Comparison of ENCODE assay signal across 10 mouse cellular contexts in genomic region chr8:10922209-10923030, GRCm38 (mm10).
DNase-seq lines count a peak whose midpoint lies in the region; ATAC-seq and TF ChIP-seq lines count a peak whose summit lies in the region.
"Had no signal": no experiment of that assay in that cellular context is flagged by ENCODE, and none has a peak within 500 bp of the region (broad histone marks: within the 10 kb centered on the region; RNA-seq: fewer than 3 reads in every experiment).

No protein-coding gene starts in this region.

- peak; percentile 10; the same call in 1 of the 2 replicates for ATAC-seq in heart, embryonic 14.5 days (ENCODE audit: insufficient number of reproducible peaks, insufficient read depth, low FRiP score, low read depth)
- peak; percentile 23 for ATAC-seq in forebrain, embryonic 11.5 days (replicated peaks; ENCODE audit: low FRiP score)
- ATAC-seq in limb, embryonic 11.5 days (ENCODE audit: insufficient number of reproducible peaks, low FRiP score, low TSS enrichment, low read depth), result no peak
- ATAC-seq in megakaryocyte-erythroid progenitor cell, adult 5-6 weeks (replicated peaks; ENCODE audit: low FRiP score, low TSS enrichment, poor library complexity, severe bottlenecking), result no peak

- peaks cover 50 to 61% of the 10 kb centered on the region in 2 experiments for H3K4me1 ChIP-seq in heart, embryonic 14.5 days (ENCODE audit: control insufficient read depth in 2 of 2, insufficient read depth in 2 of 2, low read length in 2 of 2)
- H3K4me1 ChIP-seq in ES-E14 (ENCODE audit: control insufficient read depth in 2 of 2, insufficient read depth in 2 of 2, low read length in 2 of 2, poor library complexity in 1 of 2), result peaks cover 3 to 22% of the 10 kb centered on the region in 2 experiments; a peak in 2 of 4 replicates
- H3K4me1 ChIP-seq in forebrain, embryonic 11.5 days (replicated peaks; ENCODE audit: control insufficient read depth, insufficient read depth, low read length), result peaks cover 50% of the 10 kb centered on the region
- peaks cover 50% of the 10 kb centered on the region for H3K4me1 ChIP-seq in limb, embryonic 11.5 days (ENCODE audit: control insufficient read depth, insufficient read depth, low read length)

- no peaks in the 10 kb centered on the region for H3K9me3 ChIP-seq in heart, embryonic 14.5 days (ENCODE audit: control insufficient read depth, low read length)
- no peaks in the 10 kb centered on the region for H3K9me3 ChIP-seq in ES-E14 (ENCODE audit: control insufficient read depth, insufficient read depth, low read depth, low read length)
- no peaks in the 10 kb centered on the region for H3K9me3 ChIP-seq in forebrain, embryonic 11.5 days (ENCODE audit: control insufficient read depth, low read length)
- no peaks in the 10 kb centered on the region for H3K9me3 ChIP-seq in limb, embryonic 11.5 days (ENCODE audit: control insufficient read depth, low read length)

- intact Hi-C loops in heart, postnatal 36 days (cut with DNase I), result no loop called here

- H3K27ac ChIP-seq in heart, embryonic 14.5 days (replicated peaks in 1 of 2; ENCODE audit: control insufficient read depth in 1 of 2, insufficient read depth in 1 of 2, low read depth in 2 of 2, low read length in 2 of 2), result peak overlapping the region; percentile 64 to 74
- peak overlapping the region; percentile 32; the same call in 1 of the 2 replicates for H3K27ac ChIP-seq in ES-E14 (ENCODE audit: insufficient read depth, low read depth, low read length, poor library complexity, severe bottlenecking)
- H3K27ac ChIP-seq in forebrain, embryonic 11.5 days (ENCODE audit: low read depth, low read length), result peak overlapping the region; percentile 88
- peak overlapping the region; percentile 97 for H3K27ac ChIP-seq in limb, embryonic 11.5 days (replicated peaks; ENCODE audit: low read depth, low read length)

- in situ Hi-C loops in ES-E14 (cut with MboI; ENCODE audit: low sequenced_read_pairs in 2 of 2, unreplicated experiment in 2 of 2), result no loop called here

- no peak overlapping the region for H3K4me3 ChIP-seq in heart, embryonic 14.5 days (ENCODE audit: control insufficient read depth in 1 of 2, insufficient read depth in 1 of 2, low read depth in 1 of 2, low read length in 2 of 2)
- no peak overlapping the region for H3K4me3 ChIP-seq in ES-E14 (ENCODE audit: insufficient read depth in 1 of 2, low read depth in 1 of 2, low read length in 2 of 2, poor library complexity in 1 of 2, severe bottlenecking in 1 of 2)
- no peak overlapping the region for H3K4me3 ChIP-seq in forebrain, embryonic 11.5 days (ENCODE audit: low read depth, low read length)
- H3K4me3 ChIP-seq in limb, embryonic 11.5 days (ENCODE audit: low read depth, low read length), result no peak overlapping the region

- DNase-seq in heart, postnatal 36 days, result no peak
- no peak for DNase-seq in ES-E14 (ENCODE audit: low read depth, low spot score)
- no peak for DNase-seq in forebrain, embryonic 11.5 days (ENCODE audit: low spot score)
- no peak for DNase-seq in limb, embryonic 11.5 days (ENCODE audit: low spot score)
- DNase-seq in spleen, adult 12 weeks (ENCODE audit: low spot score), result no peak
- DNase-seq in adrenal gland, adult 8-10 months, result no peak
- DNase-seq: cerebellum, adult 11-12 months; kidney, adult 8-10 months had no signal

- H3K9ac ChIP-seq in heart, embryonic 14.5 days (ENCODE audit: low read length), result peak overlapping the region; percentile 11; the same call in 1 of the 2 replicates
- H3K9ac ChIP-seq in ES-E14 (ENCODE audit: insufficient read depth, low read depth, low read length, poor library complexity, severe bottlenecking), result no peak overlapping the region
- H3K9ac ChIP-seq in forebrain, embryonic 11.5 days (ENCODE audit: low read length), result peak overlapping the region; percentile 27
- no peak overlapping the region for H3K9ac ChIP-seq in limb, embryonic 11.5 days (ENCODE audit: low read length)

- no peaks in the 10 kb centered on the region for H3K27me3 ChIP-seq in heart, embryonic 14.5 days (ENCODE audit: control insufficient read depth, insufficient read depth, low read length)
- peaks cover 4% of the 10 kb centered on the region; the same call in 1 of the 2 replicates for H3K27me3 ChIP-seq in forebrain, embryonic 11.5 days (ENCODE audit: control insufficient read depth, insufficient read depth, low read length)
- no peaks in the 10 kb centered on the region for H3K27me3 ChIP-seq in limb, embryonic 11.5 days (ENCODE audit: control insufficient read depth, insufficient read depth, low read length)

- WGBS in heart, embryonic 14.5 days, result 43% methylated on average over 12 of the region's 12 CpGs
- 27% methylated on average over 12 of the region's 12 CpGs for WGBS in forebrain, embryonic 11.5 days
- WGBS in limb, embryonic 11.5 days, result 34% methylated on average over 12 of the region's 12 CpGs

- H3K36me3 ChIP-seq in heart, embryonic 14.5 days (ENCODE audit: control insufficient read depth, insufficient read depth, low read length), result no peaks in the 10 kb centered on the region
- H3K36me3 ChIP-seq in ES-E14 (ENCODE audit: control insufficient read depth, insufficient read depth, low read length, poor library complexity, severe bottlenecking), result no peaks in the 10 kb centered on the region
- H3K36me3 ChIP-seq in forebrain, embryonic 11.5 days (ENCODE audit: control insufficient read depth, insufficient read depth, low read length), result no peaks in the 10 kb centered on the region
- no peaks in the 10 kb centered on the region for H3K36me3 ChIP-seq in limb, embryonic 11.5 days (ENCODE audit: control insufficient read depth, insufficient read depth, low read length)

- H3K4me2 ChIP-seq in heart, embryonic 14.5 days (ENCODE audit: low read length), result no peak overlapping the region
- peak overlapping the region; percentile 11; the same call in 1 of the 2 replicates for H3K4me2 ChIP-seq in forebrain, embryonic 11.5 days (ENCODE audit: low read depth, low read length, severe bottlenecking)
- no peak overlapping the region for H3K4me2 ChIP-seq in limb, embryonic 11.5 days (ENCODE audit: low read depth, severe bottlenecking)

TF ChIP-seq in ES-E14, 5 proteins besides CTCF, POLR2A, EP300 and RAD21:
- TF ChIP-seq ZNF384 (IDR thresholded peaks at IDR 0.05; ENCODE audit: low read depth, low read length), result no peak
- no peak for TF ChIP-seq HCFC1 (IDR thresholded peaks at IDR 0.05; ENCODE audit: borderline replicate concordance, insufficient read depth, low read length)
- no peak for TF ChIP-seq CHD2 (IDR thresholded peaks at IDR 0.05; ENCODE audit: low read depth, low read length)
- no peak for TF ChIP-seq ZC3H11A (IDR thresholded peaks at IDR 0.05; ENCODE audit: borderline replicate concordance, low read depth, low read length)
- no peak for TF ChIP-seq MAFK (IDR thresholded peaks at IDR 0.05; ENCODE audit: insufficient read depth, low read depth, low read length)

Comparison
In these comparisons a context has a peak if more than half of its experiments do, and no peak if none do; other contexts are left out.
1. ATAC-seq: peak in heart, embryonic 14.5 days (single experiment) and forebrain, embryonic 11.5 days (single experiment); none in limb, embryonic 11.5 days (single experiment) and megakaryocyte-erythroid progenitor cell, adult 5-6 weeks (single experiment).
2. H3K27ac ChIP-seq: peak in every context shown above with its lines; median percentile 97 in limb, embryonic 11.5 days; 88 in forebrain, embryonic 11.5 days; 69 in heart, embryonic 14.5 days; 32 in ES-E14.
3. H3K9ac ChIP-seq: peak in heart, embryonic 14.5 days (single experiment) and forebrain, embryonic 11.5 days (single experiment); none in ES-E14 (single experiment) and limb, embryonic 11.5 days (single experiment).